Mouse (Mus musculus): ENCODE results near the gene Spa17.

DNA sequence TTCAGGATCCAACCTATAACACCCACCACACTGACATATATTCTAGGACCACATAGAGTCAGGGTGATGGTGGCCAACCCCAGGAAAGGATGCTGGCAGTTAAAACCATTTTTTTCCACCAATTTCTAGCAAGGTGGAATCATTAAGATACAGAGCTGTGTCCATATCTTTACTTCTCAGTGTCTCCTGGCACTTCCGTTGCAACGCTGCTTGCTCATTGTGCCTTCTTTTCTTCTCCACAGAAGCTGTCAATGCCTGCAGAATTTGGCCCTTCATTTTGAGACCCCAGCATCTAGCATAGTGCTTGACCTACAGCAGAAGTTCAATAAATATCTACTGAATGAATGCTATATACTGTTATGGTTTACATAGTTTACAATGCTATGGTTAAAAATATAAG is 46.5 kb downstream of the Spa17 start:
- TF ChIP-seq CTCF (IDR thresholded peaks at IDR 0.05 in 2 of 3, conservative IDR thresholded peaks at IDR 0.05 in 1 of 3; ENCODE audit: control insufficient read depth in 1 of 3, insufficient read depth in 1 of 3, low read depth in 2 of 3, low read length in 3 of 3, poor library complexity in 1 of 3, severe bottlenecking in 1 of 3) (no peak), POLR2AphosphoS2 (IDR thresholded peaks at IDR 0.05; ENCODE audit: low read length) (no peak), NRF1 (IDR thresholded peaks at IDR 0.05; ENCODE audit: insufficient read depth, low read depth, low read length, poor library complexity, severe bottlenecking) (no peak), POLR2A (IDR thresholded peaks at IDR 0.05; ENCODE audit: control insufficient read depth in 1 of 2, insufficient read depth in 1 of 2, low read depth in 1 of 2, low read length in 2 of 2, poor library complexity in 1 of 2) (no peak), EP300 (IDR thresholded peaks at IDR 0.05; ENCODE audit: low read depth in 1 of 2, low read length in 2 of 2) (peak; percentile 98), E2F4 (IDR thresholded peaks at IDR 0.05; ENCODE audit: borderline replicate concordance, low read depth, low read length) (no peak), SIN3A (IDR thresholded peaks at IDR 0.05; ENCODE audit: low read length) (peak; percentile 54), HCFC1 (IDR thresholded peaks at IDR 0.05; ENCODE audit: low read depth, low read length) (no peak)
